Mouse (Mus musculus): ENCODE measurements around the gene Gm17428.

DNA sequence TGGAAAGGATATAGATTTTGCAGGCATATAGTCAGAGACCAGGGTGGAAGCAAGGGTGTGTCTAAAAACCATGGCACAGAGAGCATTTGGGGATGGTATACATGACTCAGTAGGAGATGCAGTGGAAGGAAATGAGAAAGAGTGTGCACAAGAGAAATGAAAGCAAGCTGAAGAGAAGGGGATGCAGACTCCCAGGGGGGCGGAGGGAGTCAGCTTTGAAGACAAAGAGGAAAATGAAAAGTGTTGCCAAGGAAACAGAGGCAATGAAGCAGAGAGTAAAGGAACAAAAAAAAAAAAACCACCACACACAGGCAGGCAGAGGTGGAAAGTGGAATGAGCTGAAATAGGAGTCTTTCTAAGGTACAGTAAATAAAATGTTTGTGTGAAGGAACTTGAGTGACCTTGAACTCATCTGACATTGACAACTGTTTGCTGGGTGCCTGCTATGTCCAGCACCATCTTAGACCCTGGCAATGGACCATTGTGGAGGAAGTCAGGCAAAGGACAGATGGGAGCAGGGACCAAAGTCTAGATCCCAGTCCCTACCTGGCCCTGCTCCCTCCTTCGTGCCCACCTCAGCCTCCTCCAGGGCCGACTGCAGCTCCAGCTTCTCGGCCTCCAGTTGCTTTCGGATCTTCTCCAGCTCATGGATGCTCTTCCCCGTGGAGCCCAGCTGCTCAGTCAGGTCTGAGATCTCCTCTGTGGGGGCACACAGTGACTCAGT is 2.5 kb upstream of the Gm17428 start:
- no peak for TF ChIP-seq CTCF (conservative IDR thresholded peaks at IDR 0.05; ENCODE audit: low read length)
- no peak for TF ChIP-seq NANOG (IDR thresholded peaks at IDR 0.05; ENCODE audit: borderline replicate concordance, low read length)
